Mouse (Mus musculus): ENCODE measurements around the gene Sf3a3.

GRCm38 (mm10) chr4:124703406-124703805, 11.2 kb upstream of the Sf3a3 start:
- TF ChIP-seq CTCF (IDR thresholded peaks at IDR 0.05; ENCODE audit: low read depth, low read length) (no peak), POLR2AphosphoS5 (IDR thresholded peaks at IDR 0.05; ENCODE audit: insufficient replicate concordance, low read depth, low read length) (no peak), GATA2 (IDR thresholded peaks at IDR 0.05; ENCODE audit: borderline replicate concordance, low read depth, low read length) (no peak), GATA1 (IDR thresholded peaks at IDR 0.05; ENCODE audit: borderline replicate concordance, low read length) (no peak)
